Mouse (Mus musculus) neural tube, embryonic 15.5 days (tissue): ENCODE measurements at regions not wholly inside any gene's neighbourhood (a gene's known extent, or its start where the extent isn't known, plus 50 kb on each side); places are given as distances from the start of the nearest gene placed in this dataset.
A peak's percentile ranks its signal among the peaks of the same experiment; 100 is the strongest.

Experiments
- ATAC-seq: fragments of 200-750 bp; cut with Nextera tagmentation; 2 replicates; pipeline ENCODE4 v1.8.0; 2017; ENCODE audit warnings: mild to moderate bottlenecking, moderate TSS enrichment, moderate library complexity; ENCODE audit not compliant: low FRiP score
- H3K27ac ChIP-seq: fragments of 300-500 bp; sonication (generic); replicated peaks from 2 replicates; pipeline ENCODE4 v1.5.1; 2015; ENCODE audit warnings: mild to moderate bottlenecking, inconsistent platforms
- H3K27me3 ChIP-seq: fragments of 300-500 bp; sonication (generic); replicated peaks from 2 replicates; pipeline ENCODE4 v1.6.1; 2015; ENCODE audit warnings: inconsistent platforms
- H3K36me3 ChIP-seq: fragments of 300-500 bp; sonication (generic); 2 replicates; pipeline ENCODE4 v1.6.1; 2015; ENCODE audit warnings: inconsistent platforms
- H3K4me1 ChIP-seq: fragments of 300-500 bp; sonication (generic); 2 replicates; pipeline ENCODE4 v1.6.1; 2015; ENCODE audit warnings: inconsistent platforms
- H3K4me2 ChIP-seq: fragments of 300-500 bp; sonication (generic); 2 replicates; pipeline ENCODE4 v1.6.1; 2015; ENCODE audit warnings: inconsistent platforms, mild to moderate bottlenecking, moderate library complexity
- H3K4me3 ChIP-seq: fragments of 300-500 bp; sonication (generic); replicated peaks from 2 replicates; pipeline ENCODE4 v1.5.1; 2015; ENCODE audit warnings: mild to moderate bottlenecking, inconsistent platforms
- H3K9ac ChIP-seq: fragments of 300-500 bp; sonication (generic); replicated peaks from 2 replicates; pipeline ENCODE4 v1.6.1; 2015; ENCODE audit warnings: mild to moderate bottlenecking, inconsistent platforms
- H3K9me3 ChIP-seq: fragments of 300-500 bp; sonication (generic); replicated peaks from 2 replicates; pipeline ENCODE4 v1.6.1; 2016; ENCODE audit warnings: inconsistent platforms
- WGBS: fragments of 180-500 bp; shearing (Covaris S2); methylation state at CpG from one replicate; pipeline ENCODE4 v1.1.7; 2015; ENCODE audit warnings: mixed read lengths; 5-methylcytosine and 5-hydroxymethylcytosine counted together

GRCm38 (mm10) chr3:134099471-134100125, 136.7 kb upstream of the Cxxc4 start:
- peak; percentile 69; the same call in 1 of the 2 replicates for ATAC-seq
- WGBS = 46% methylated on average over 3 of the region's 3 CpGs

GRCm38 (mm10) chr3:134102151-134102738, 134.0 kb upstream of the Cxxc4 start:
- Histone ChIP-seq H3K4me1 (peaks cover 9% of the 10 kb centered on the region; the same call in 1 of the 2 replicates), H3K9me3 (no peaks in the 10 kb centered on the region), H3K4me2 (no peak overlapping the region), H3K9ac (no peak overlapping the region), H3K27ac (no peak overlapping the region), H3K36me3 (no peaks in the 10 kb centered on the region), H3K4me3 (no peak overlapping the region), H3K27me3 (no peaks in the 10 kb centered on the region)
- 71% methylated on average over 3 of the region's 3 CpGs for WGBS
- ATAC-seq = no peak

More at GRCm38 (mm10) chr3:134099471-134100125, 136.7 kb upstream of the Cxxc4 start:
- H3K4me1 ChIP-seq = peaks cover 9% of the 10 kb centered on the region; the same call in 1 of the 2 replicates
- H3K27me3 ChIP-seq = no peaks in the 10 kb centered on the region
- H3K9ac ChIP-seq = no peak overlapping the region
- H3K9me3 ChIP-seq = no peaks in the 10 kb centered on the region
- no peaks in the 10 kb centered on the region for H3K36me3 ChIP-seq
- no peak overlapping the region for H3K4me3 ChIP-seq
- H3K4me2 ChIP-seq = no peak overlapping the region
- no peak overlapping the region for H3K27ac ChIP-seq

- no peak for ATAC-seq
- H3K4me3 ChIP-seq = no peak overlapping the region
- WGBS = 96% methylated on average over 1 of the region's 1 CpGs
- no peak overlapping the region for H3K4me2 ChIP-seq
- no peaks in the 10 kb centered on the region for H3K9me3 ChIP-seq
- no peaks in the 10 kb centered on the region for H3K36me3 ChIP-seq
- H3K9ac ChIP-seq = no peak overlapping the region
- no peaks in the 10 kb centered on the region for H3K27me3 ChIP-seq
- H3K4me1 ChIP-seq = peaks cover 7% of the 10 kb centered on the region; the same call in 1 of the 2 replicates
- no peak overlapping the region for H3K27ac ChIP-seq
Observed at GRCm38 (mm10) chr3:134104625-134105024, 131.7 kb upstream of the Cxxc4 start.

- no peak overlapping the region for H3K27ac ChIP-seq
- 74% methylated on average over 2 of the region's 2 CpGs for WGBS
- H3K4me2 ChIP-seq = no peak overlapping the region
- H3K9ac ChIP-seq = no peak overlapping the region
- H3K4me1 ChIP-seq = peaks cover 3% of the 10 kb centered on the region; the same call in 1 of the 2 replicates
- no peaks in the 10 kb centered on the region for H3K27me3 ChIP-seq
- ATAC-seq = no peak
- no peak overlapping the region for H3K4me3 ChIP-seq
- H3K9me3 ChIP-seq = no peaks in the 10 kb centered on the region
- no peaks in the 10 kb centered on the region for H3K36me3 ChIP-seq
Observed at GRCm38 (mm10) chr3:134105112-134105511, 131.2 kb upstream of the Cxxc4 start.

GRCm38 (mm10) chr3:134105567-134105966, 130.7 kb upstream of the Cxxc4 start:
- 31% methylated on average over 3 of the region's 3 CpGs for WGBS
- H3K36me3 ChIP-seq = no peaks in the 10 kb centered on the region
- H3K4me1 ChIP-seq = no peaks in the 10 kb centered on the region
- H3K4me2 ChIP-seq = no peak overlapping the region
- no peak for ATAC-seq
- H3K9ac ChIP-seq = no peak overlapping the region
- H3K27me3 ChIP-seq = no peaks in the 10 kb centered on the region
- no peak overlapping the region for H3K27ac ChIP-seq
- no peak overlapping the region for H3K4me3 ChIP-seq
- H3K9me3 ChIP-seq = no peaks in the 10 kb centered on the region

GRCm38 (mm10) chr3:134114501-134114900, 121.8 kb upstream of the Cxxc4 start:
- H3K4me3 ChIP-seq = no peak overlapping the region
- no peaks in the 10 kb centered on the region for H3K9me3 ChIP-seq
- H3K4me1 ChIP-seq = no peaks in the 10 kb centered on the region; the same call in 1 of the 2 replicates
- no peaks in the 10 kb centered on the region for H3K27me3 ChIP-seq
- H3K27ac ChIP-seq = no peak overlapping the region
- ATAC-seq = no peak
- no peak overlapping the region for H3K9ac ChIP-seq
- no peak overlapping the region for H3K4me2 ChIP-seq
- WGBS = 13% methylated on average over 1 of the region's 1 CpGs
- H3K36me3 ChIP-seq = no peaks in the 10 kb centered on the region

GRCm38 (mm10) chr3:134115007-134115406, 121.3 kb upstream of the Cxxc4 start:
- no peak overlapping the region for H3K9ac ChIP-seq
- no peak overlapping the region for H3K4me2 ChIP-seq
- H3K4me3 ChIP-seq = no peak overlapping the region
- H3K4me1 ChIP-seq = no peaks in the 10 kb centered on the region; the same call in 1 of the 2 replicates
- ATAC-seq = no peak
- 80% methylated on average over 4 of the region's 4 CpGs for WGBS
- no peaks in the 10 kb centered on the region for H3K9me3 ChIP-seq
- no peaks in the 10 kb centered on the region for H3K27me3 ChIP-seq
- H3K27ac ChIP-seq = no peak overlapping the region
- H3K36me3 ChIP-seq = no peaks in the 10 kb centered on the region

GRCm38 (mm10) chr3:134118898-134119297, 117.4 kb upstream of the Cxxc4 start:
- H3K27me3 ChIP-seq = no peaks in the 10 kb centered on the region
- ATAC-seq = no peak
- no peaks in the 10 kb centered on the region; the same call in 1 of the 2 replicates for H3K4me1 ChIP-seq
- no peak overlapping the region for H3K27ac ChIP-seq
- no peaks in the 10 kb centered on the region for H3K9me3 ChIP-seq
- no peaks in the 10 kb centered on the region for H3K36me3 ChIP-seq
- no peak overlapping the region for H3K9ac ChIP-seq
- no peak overlapping the region for H3K4me2 ChIP-seq
- H3K4me3 ChIP-seq = no peak overlapping the region
- 77% methylated on average over 4 of the region's 4 CpGs for WGBS

GRCm38 (mm10) chr3:134124982-134125381, 111.3 kb upstream of the Cxxc4 start:
- Histone ChIP-seq H3K27ac (no peak overlapping the region), H3K4me3 (no peak overlapping the region), H3K4me1 (no peaks in the 10 kb centered on the region), H3K36me3 (no peaks in the 10 kb centered on the region), H3K9me3 (no peaks in the 10 kb centered on the region), H3K27me3 (no peaks in the 10 kb centered on the region), H3K9ac (no peak overlapping the region), H3K4me2 (no peak overlapping the region)
- ATAC-seq = no peak

- H3K36me3 ChIP-seq = no peaks in the 10 kb centered on the region
- ATAC-seq = no peak
- no peaks in the 10 kb centered on the region for H3K4me1 ChIP-seq
- H3K27me3 ChIP-seq = no peaks in the 10 kb centered on the region
- H3K27ac ChIP-seq = no peak overlapping the region
- H3K4me2 ChIP-seq = no peak overlapping the region
- no peaks in the 10 kb centered on the region for H3K9me3 ChIP-seq
- 49% methylated on average over 3 of the region's 3 CpGs for WGBS
- H3K4me3 ChIP-seq = no peak overlapping the region
- no peak overlapping the region for H3K9ac ChIP-seq
Observed at GRCm38 (mm10) chr3:134130412-134130811, 105.9 kb upstream of the Cxxc4 start.

- H3K27ac ChIP-seq = peak overlapping the region; percentile 18
- H3K9ac ChIP-seq = no peak overlapping the region
- H3K9me3 ChIP-seq = no peaks in the 10 kb centered on the region
- WGBS = 22% methylated on average over 7 of the region's 7 CpGs
- no peak overlapping the region for H3K4me3 ChIP-seq
- H3K36me3 ChIP-seq = no peaks in the 10 kb centered on the region
- no peak for ATAC-seq
- peaks cover 21% of the 10 kb centered on the region for H3K4me1 ChIP-seq
- H3K27me3 ChIP-seq = no peaks in the 10 kb centered on the region
- H3K4me2 ChIP-seq = peak overlapping the region; percentile 32
Observed at GRCm38 (mm10) chr3:134145251-134145650, 91.0 kb upstream of the Cxxc4 start.

- WGBS = 73% methylated on average over 3 of the region's 3 CpGs
- Histone ChIP-seq H3K4me2 (peak overlapping the region; percentile 32), H3K4me3 (no peak overlapping the region), H3K36me3 (no peaks in the 10 kb centered on the region), H3K27me3 (no peaks in the 10 kb centered on the region), H3K27ac (peak overlapping the region; percentile 18; the same call in 1 of the 2 replicates), H3K9me3 (no peaks in the 10 kb centered on the region), H3K9ac (no peak overlapping the region), H3K4me1 (peaks cover 21% of the 10 kb centered on the region)
- peak; percentile 66; the same call in 1 of the 2 replicates for ATAC-seq
Observed at GRCm38 (mm10) chr3:134145935-134146334, 90.3 kb upstream of the Cxxc4 start.
